Mouse (Mus musculus) limb, embryonic 15.5 days (tissue): ENCODE measurements around the gene Sort1. TPM values are rescaled to one million over a fixed set of nuclear protein-coding genes. Genes with fewer than 3 reads are reported as not detected.
A peak's percentile ranks its signal among the peaks of the same experiment; 100 is the strongest.
"Not testable (repeated sequence)": the region's sequence is repeated elsewhere in the genome, so short reads cannot be mapped to it uniquely, and the experiment has no call there.

ENCODE experiments used
- ATAC-seq: fragments of 200-750 bp; cut with Nextera tagmentation; 2 replicates; pipeline ENCODE4 v1.8.0; 2017; ENCODE audit warnings: low read depth, moderate TSS enrichment; ENCODE audit not compliant: insufficient number of reproducible peaks, low FRiP score, low TSS enrichment
- H3K27ac ChIP-seq: fragments of 300-500 bp; sonication (generic); 2 replicates; pipeline ENCODE4 v1.5.1; 2015; ENCODE audit warnings: moderate library complexity, mild to moderate bottlenecking, inconsistent platforms
- H3K27me3 ChIP-seq: fragments of 300-500 bp; sonication (generic); 2 replicates; pipeline ENCODE4 v1.6.1; 2015; ENCODE audit warnings: inconsistent platforms
- H3K36me3 ChIP-seq: fragments of 300-500 bp; sonication (generic); 2 replicates; pipeline ENCODE4 v1.6.1; 2015; ENCODE audit warnings: inconsistent platforms
- H3K4me1 ChIP-seq: fragments of 300-500 bp; sonication (generic); 2 replicates; pipeline ENCODE4 v1.6.1; 2015; ENCODE audit warnings: inconsistent platforms
- H3K4me2 ChIP-seq: fragments of 300-500 bp; sonication (generic); 2 replicates; pipeline ENCODE4 v1.6.1; 2015; ENCODE audit warnings: mild to moderate bottlenecking, inconsistent platforms
- H3K4me3 ChIP-seq: fragments of 300-500 bp; sonication (generic); 2 replicates; pipeline ENCODE4 v1.5.1; 2015; ENCODE audit warnings: mild to moderate bottlenecking, inconsistent platforms
- H3K9ac ChIP-seq: fragments of 300-500 bp; sonication (generic); 2 replicates; pipeline ENCODE4 v1.6.1; 2015; ENCODE audit warnings: inconsistent platforms
- H3K9me3 ChIP-seq: fragments of 300-500 bp; sonication (generic); 2 replicates; pipeline ENCODE4 v1.6.1; 2016; ENCODE audit warnings: inconsistent platforms
- WGBS: fragments of 180-500 bp; shearing (Covaris S2); methylation state at CpG from one replicate; pipeline ENCODE4 v1.1.7; 2015; 5-methylcytosine and 5-hydroxymethylcytosine counted together
- polyA plus RNA-seq: library from polyadenylated mRNA; unstranded; fragments of >200 nt; fragmentation: Nextera tagmentation; extraction: Ambion mirVana; gene quantifications from 2 replicates; pipeline ENCODE4 v1.2.1, GENCODE M21; 2015

Sort1 gene
- polyA plus RNA-seq: 10.2 and 12.8 TPM in 2 replicates

GRCm38 (mm10) chr3:108283781-108284601 lies at the start of gene Sort1:
Sort1 (plus strand) TSS chr3:108284082.
- WGBS: under 1% methylated on average over 98 of the region's 109 CpGs
- H3K9ac ChIP-seq: peak within 1 kb of the TSS; percentile 63
- peak within 1 kb of the TSS; percentile 87 for H3K4me3 ChIP-seq
- H3K4me1 ChIP-seq: peaks cover 35% of the 10 kb centered on the region
- ATAC-seq: peak; percentile 95
- H3K27ac ChIP-seq: peak within 1 kb of the TSS; percentile 80
- peak within 1 kb of the TSS; percentile 97 for H3K4me2 ChIP-seq
- H3K27me3 ChIP-seq: no peaks in the 10 kb centered on the region
- H3K9me3 ChIP-seq: no peaks in the 10 kb centered on the region
- H3K36me3 ChIP-seq: peaks cover 7% of the 10 kb centered on the region; the same call in 1 of the 2 replicates

- H3K27me3 ChIP-seq, H3K4me3 ChIP-seq, H3K9ac ChIP-seq, H3K27ac ChIP-seq, H3K36me3 ChIP-seq, H3K9me3 ChIP-seq, H3K4me2 ChIP-seq, H3K4me1 ChIP-seq, ATAC-seq: not testable (repeated sequence)
- 81% methylated on average over 4 of the region's 4 CpGs for WGBS
These were observed 46.3 kb upstream of the Sort1 start for GRCm38 (mm10) chr3:108237474-108238102.

- Histone ChIP-seq H3K9ac (no peak overlapping the region), H3K36me3 (no peaks in the 10 kb centered on the region), H3K27ac (no peak overlapping the region), H3K27me3 (no peaks in the 10 kb centered on the region), H3K4me1 (no peaks in the 10 kb centered on the region), H3K9me3 (no peaks in the 10 kb centered on the region), H3K4me2 (no peak overlapping the region), H3K4me3 (no peak overlapping the region)
- no peak for ATAC-seq
- WGBS: 94% methylated on average over 3 of the region's 3 CpGs
These were observed 42.5 kb upstream of the Sort1 start for GRCm38 (mm10) chr3:108241243-108241839.

GRCm38 (mm10) chr3:108246857-108247256 lies 37.0 kb upstream of the Sort1 start:
- H3K4me2 ChIP-seq: no peak overlapping the region
- no peaks in the 10 kb centered on the region for H3K27me3 ChIP-seq
- H3K9ac ChIP-seq: no peak overlapping the region
- no peaks in the 10 kb centered on the region for H3K36me3 ChIP-seq
- no peak overlapping the region for H3K4me3 ChIP-seq
- 67% methylated on average over 2 of the region's 2 CpGs for WGBS
- ATAC-seq: no peak
- no peaks in the 10 kb centered on the region for H3K9me3 ChIP-seq
- H3K4me1 ChIP-seq: no peaks in the 10 kb centered on the region
- no peak overlapping the region for H3K27ac ChIP-seq

GRCm38 (mm10) chr3:108256719-108257637 lies 26.9 kb upstream of the Sort1 start, which contains the start of gene Psma5:
Psma5 (plus strand) TSS chr3:108256926.
- H3K36me3 ChIP-seq: peaks cover 7% of the 10 kb centered on the region
- no peaks in the 10 kb centered on the region for H3K9me3 ChIP-seq
- H3K4me2 ChIP-seq: peak within 1 kb of the TSS; percentile 66
- under 1% methylated on average over 79 of the region's 79 CpGs for WGBS
- peaks cover 8% of the 10 kb centered on the region; the same call in 1 of the 2 replicates for H3K4me1 ChIP-seq
- peak; percentile 99 for ATAC-seq
- peak within 1 kb of the TSS; percentile 53 for H3K4me3 ChIP-seq
- H3K9ac ChIP-seq: peak within 1 kb of the TSS; percentile 62
- H3K27me3 ChIP-seq: no peaks in the 10 kb centered on the region
- H3K27ac ChIP-seq: peak within 1 kb of the TSS; percentile 19

GRCm38 (mm10) chr3:108257831-108258500 lies 25.9 kb upstream of the Sort1 start:
- WGBS: 63% methylated on average over 3 of the region's 3 CpGs
- H3K27ac ChIP-seq: no peak overlapping the region

GRCm38 (mm10) chr3:108259319-108259718 lies 24.6 kb upstream of the Sort1 start:
- 77% methylated on average over 3 of the region's 3 CpGs for WGBS
- Histone ChIP-seq H3K27ac (no peak overlapping the region), H3K4me3 (no peak overlapping the region), H3K27me3 (no peaks in the 10 kb centered on the region), H3K4me1 (peaks cover 8% of the 10 kb centered on the region; the same call in 1 of the 2 replicates), H3K9ac (no peak overlapping the region), H3K36me3 (peaks cover 20% of the 10 kb centered on the region), H3K9me3 (no peaks in the 10 kb centered on the region), H3K4me2 (no peak overlapping the region)
- ATAC-seq: no peak

More at GRCm38 (mm10) chr3:108257831-108258500, 25.9 kb upstream of the Sort1 start:
- peaks cover 8% of the 10 kb centered on the region; the same call in 1 of the 2 replicates for H3K4me1 ChIP-seq
- peak overlapping the region; percentile 66 for H3K4me2 ChIP-seq
- H3K27me3 ChIP-seq: no peaks in the 10 kb centered on the region
- H3K9ac ChIP-seq: peak overlapping the region; percentile 62
- ATAC-seq: no peak
- peaks cover 14% of the 10 kb centered on the region for H3K36me3 ChIP-seq
- H3K4me3 ChIP-seq: peak overlapping the region; percentile 53
- no peaks in the 10 kb centered on the region for H3K9me3 ChIP-seq

GRCm38 (mm10) chr3:108279495-108279894 lies 4.4 kb upstream of the Sort1 start:
- not testable (repeated sequence) for H3K9ac ChIP-seq, ATAC-seq, H3K4me2 ChIP-seq, H3K4me3 ChIP-seq, H3K27ac ChIP-seq, H3K27me3 ChIP-seq, H3K9me3 ChIP-seq
- 73% methylated on average over 5 of the region's 5 CpGs for WGBS
- peaks cover 36% of the 10 kb centered on the region for H3K36me3 ChIP-seq
- peaks cover 13% of the 10 kb centered on the region for H3K4me1 ChIP-seq

- Histone ChIP-seq H3K27me3 (no peaks in the 10 kb centered on the region), H3K36me3 (peaks cover 13% of the 10 kb centered on the region), H3K27ac (peak overlapping the region; percentile 80), H3K4me2 (peak overlapping the region; percentile 97; the same call in 1 of the 2 replicates), H3K4me1 (peaks cover 23% of the 10 kb centered on the region), H3K4me3 (peak overlapping the region; percentile 87), H3K9ac (no peak overlapping the region), H3K9me3 (no peaks in the 10 kb centered on the region)
- no peak for ATAC-seq
- WGBS: 24% methylated on average over 12 of the region's 12 CpGs
These were observed 1.3 kb upstream of the Sort1 start for GRCm38 (mm10) chr3:108282401-108283240.

GRCm38 (mm10) chr3:108283241-108283561 lies 681 bp upstream of the Sort1 start:
- H3K27me3 ChIP-seq: no peaks in the 10 kb centered on the region
- WGBS: 10% methylated on average over 6 of the region's 6 CpGs
- peaks cover 28% of the 10 kb centered on the region for H3K4me1 ChIP-seq
- H3K9ac ChIP-seq: peak overlapping the region; percentile 41
- peak overlapping the region; percentile 80 for H3K27ac ChIP-seq
- ATAC-seq: no peak
- H3K9me3 ChIP-seq: no peaks in the 10 kb centered on the region
- H3K36me3 ChIP-seq: peaks cover 7% of the 10 kb centered on the region
- H3K4me2 ChIP-seq: peak overlapping the region; percentile 97
- peak overlapping the region; percentile 87 for H3K4me3 ChIP-seq
